Mouse (Mus musculus): ENCODE data around the gene Mrpl20.

The Mrpl20 gene

GRCm38 (mm10) chr4:155831831-155832230 lies 29.2 kb downstream of the Mrpl20 start:
- no peak for DNase-seq (ENCODE audit: low read depth, low spot score)

- no peak for DNase-seq (ENCODE audit: low read depth, low spot score)
These were observed 29.6 kb downstream of the Mrpl20 start for GRCm38 (mm10) chr4:155832321-155832720.

GRCm38 (mm10) chr4:155833234-155833633 lies 30.6 kb downstream of the Mrpl20 start:
- DNase-seq (ENCODE audit: low read depth, low spot score), result no peak

- DNase-seq (ENCODE audit: low read depth, low spot score), result no peak
These were observed 31.2 kb downstream of the Mrpl20 start for GRCm38 (mm10) chr4:155833836-155834235.

GRCm38 (mm10) chr4:155837404-155838010 lies 34.8 kb downstream of the Mrpl20 start:
- DNase-seq (ENCODE audit: low read depth, low spot score), result no peak

- DNase-seq (ENCODE audit: low read depth, low spot score), result no peak
These were observed 35.8 kb downstream of the Mrpl20 start for GRCm38 (mm10) chr4:155838187-155839153.

GRCm38 (mm10) chr4:155839483-155839910 lies 36.8 kb downstream of the Mrpl20 start, which contains the start of gene Mxra8:
Mxra8 (plus strand) TSS chr4:155839680.
- DNase-seq (ENCODE audit: low read depth, low spot score), result no peak

- DNase-seq (ENCODE audit: low read depth, low spot score), result no peak
These were observed 37.7 kb downstream of the Mrpl20 start for GRCm38 (mm10) chr4:155840076-155841002.

- DNase-seq (ENCODE audit: low read depth, low spot score), result no peak
These were observed 38.4 kb downstream of the Mrpl20 start for GRCm38 (mm10) chr4:155841003-155841454.

- DNase-seq (ENCODE audit: low read depth, low spot score), result no peak
These were observed 39.1 kb downstream of the Mrpl20 start for GRCm38 (mm10) chr4:155841651-155842270.

GRCm38 (mm10) chr4:155843231-155843630 lies 40.6 kb downstream of the Mrpl20 start:
- DNase-seq (ENCODE audit: low read depth, low spot score), result no peak

- peak; percentile 84 for DNase-seq (ENCODE audit: low read depth, low spot score)
These were observed 44.3 kb downstream of the Mrpl20 start, which contains the start of gene Dvl1 for GRCm38 (mm10) chr4:155846871-155847578. Dvl1 (plus strand) TSS chr4:155847402.

GRCm38 (mm10) chr4:155847591-155848352 lies 45.1 kb downstream of the Mrpl20 start:
- no peak for DNase-seq (ENCODE audit: low read depth, low spot score)

GRCm38 (mm10) chr4:155848434-155849095 lies 45.9 kb downstream of the Mrpl20 start:
- no peak for DNase-seq (ENCODE audit: low read depth, low spot score)

- DNase-seq (ENCODE audit: low read depth, low spot score), result no peak
These were observed 46.7 kb downstream of the Mrpl20 start for GRCm38 (mm10) chr4:155849391-155849790.

- no peak for DNase-seq (ENCODE audit: low read depth, low spot score)
These were observed 47.2 kb downstream of the Mrpl20 start for GRCm38 (mm10) chr4:155849792-155850451.

- DNase-seq (ENCODE audit: low read depth, low spot score), result no peak
These were observed 48.7 kb downstream of the Mrpl20 start for GRCm38 (mm10) chr4:155851368-155851767.

- DNase-seq (ENCODE audit: low read depth, low spot score), result no peak
These were observed 49.3 kb downstream of the Mrpl20 start for GRCm38 (mm10) chr4:155851951-155852411.

All from c-Kit-negative CD71-positive TER-119-positive erythroid progenitor cells, embryonic 14.5 days (primary cell).